Mouse (Mus musculus) kidney, embryonic 16.5 days (tissue): ENCODE data around the gene Pigv. TPM values are rescaled to one million over a fixed set of nuclear protein-coding genes. Genes with fewer than 3 reads are reported as not detected.

ENCODE experiments used
- ATAC-seq: fragments of 200-750 bp; cut with Nextera tagmentation; 2 replicates; pipeline ENCODE4 v1.8.0; 2017; ENCODE audit warnings: moderate TSS enrichment; ENCODE audit not compliant: low FRiP score, low TSS enrichment
- H3K27ac ChIP-seq: fragments of 300-500 bp; sonication (generic); 2 replicates; pipeline ENCODE4 v1.5.1; 2014; ENCODE audit warnings: low read length
- H3K27me3 ChIP-seq: fragments of 300-500 bp; sonication (generic); 2 replicates; pipeline ENCODE4 v1.6.1; 2014; ENCODE audit warnings: low read length, control low read depth, mixed read lengths; ENCODE audit not compliant: insufficient read depth
- H3K36me3 ChIP-seq: fragments of 300-500 bp; sonication (generic); 2 replicates; pipeline ENCODE4 v1.6.1; 2014; ENCODE audit warnings: low read length, control low read depth, mixed read lengths; ENCODE audit not compliant: insufficient read depth
- H3K4me1 ChIP-seq: fragments of 300-500 bp; sonication (generic); 2 replicates; pipeline ENCODE4 v1.6.1; 2014; ENCODE audit warnings: low read length, control low read depth, mixed read lengths; ENCODE audit not compliant: insufficient read depth
- H3K4me2 ChIP-seq: fragments of 300-500 bp; sonication (generic); replicated peaks from 2 replicates; pipeline ENCODE4 v1.6.1; 2014; ENCODE audit warnings: low read depth, low read length
- H3K4me3 ChIP-seq: fragments of 300-500 bp; sonication (generic); 2 replicates; pipeline ENCODE4 v1.5.1; 2014; ENCODE audit warnings: mild to moderate bottlenecking, low read length
- H3K9ac ChIP-seq: fragments of 300-500 bp; sonication (generic); replicated peaks from 2 replicates; pipeline ENCODE4 v1.6.1; 2014; ENCODE audit warnings: low read length
- H3K9me3 ChIP-seq: fragments of 300-500 bp; sonication (generic); 2 replicates; pipeline ENCODE4 v1.6.1; 2016; ENCODE audit warnings: low read length, control low read depth
- WGBS: fragments of 180-500 bp; shearing (Covaris S2); extraction: QIAGEN DNeasy Blood & Tissue Kit; methylation state at CpG from one replicate; pipeline ENCODE4 v1.1.7; 2014; 5-methylcytosine and 5-hydroxymethylcytosine counted together
- polyA plus RNA-seq: library from polyadenylated mRNA; unstranded; fragments of >200 nt; fragmentation: Nextera tagmentation; extraction: Ambion mirVana; gene quantifications from 2 replicates; pipeline ENCODE4 v1.2.1, GENCODE M21; 2015

Gene Pigv
- polyA plus RNA-seq, result 19.2 and 22.7 TPM in 2 replicates

GRCm38 (mm10) chr4:133671881-133672844 lies at the start of gene Pigv:
Gene Pigv, minus strand, starts transcription at chr4:133672647.
- ATAC-seq, result peak; percentile 89
- no peaks in the 10 kb centered on the region; the same call in 1 of the 2 replicates for H3K36me3 ChIP-seq
- H3K4me3 ChIP-seq, result peak within 1 kb of the TSS; percentile 77
- peak within 1 kb of the TSS; percentile 93 for H3K4me2 ChIP-seq
- peak within 1 kb of the TSS; percentile 100 for H3K27ac ChIP-seq
- peak within 1 kb of the TSS; percentile 93 for H3K9ac ChIP-seq
- no peaks in the 10 kb centered on the region for H3K9me3 ChIP-seq
- WGBS, result under 1% methylated on average over 71 of the region's 76 CpGs
- peaks cover 58% of the 10 kb centered on the region for H3K4me1 ChIP-seq
- no peaks in the 10 kb centered on the region for H3K27me3 ChIP-seq

DNA sequence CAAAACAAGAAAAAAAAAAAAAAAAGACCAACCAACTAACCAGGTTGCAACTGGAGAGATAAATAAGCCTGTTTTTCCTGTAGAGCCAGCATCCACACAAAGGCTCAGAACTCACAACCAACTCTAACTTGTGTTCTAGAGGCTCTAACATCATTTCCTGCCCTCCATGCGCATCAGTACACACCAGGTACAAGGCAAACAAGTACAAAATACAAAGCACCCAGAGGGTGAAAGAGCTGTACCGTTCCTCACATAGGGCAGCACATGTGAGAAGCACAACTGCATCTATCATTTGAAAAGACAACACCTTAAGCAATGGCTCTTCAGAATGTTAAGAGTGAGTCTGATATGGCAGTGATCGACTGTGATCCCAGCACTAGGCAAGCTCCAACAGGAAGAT lies 47.3 kb upstream of the Pigv start:
- ATAC-seq, result no peak
- Histone ChIP-seq H3K9ac (no peak overlapping the region), H3K4me1 (peaks cover 2% of the 10 kb centered on the region; the same call in 1 of the 2 replicates), H3K27me3 (no peaks in the 10 kb centered on the region), H3K36me3 (peaks cover 71% of the 10 kb centered on the region), H3K9me3 (no peaks in the 10 kb centered on the region), H3K4me3 (no peak overlapping the region), H3K27ac (no peak overlapping the region), H3K4me2 (no peak overlapping the region)
- WGBS, result 87% methylated on average over 3 of the region's 3 CpGs

GRCm38 (mm10) chr4:133712755-133713154 lies 40.3 kb upstream of the Pigv start:
- Histone ChIP-seq H3K4me1 (peaks cover 26% of the 10 kb centered on the region), H3K9me3 (no peaks in the 10 kb centered on the region), H3K36me3 (peaks cover 55% of the 10 kb centered on the region), H3K27me3 (no peaks in the 10 kb centered on the region), H3K4me2 (no peak overlapping the region), H3K9ac (no peak overlapping the region), H3K27ac (no peak overlapping the region), H3K4me3 (no peak overlapping the region)
- no peak for ATAC-seq
- 77% methylated on average over 5 of the region's 5 CpGs for whole genome bisulfite sequencing

DNA sequence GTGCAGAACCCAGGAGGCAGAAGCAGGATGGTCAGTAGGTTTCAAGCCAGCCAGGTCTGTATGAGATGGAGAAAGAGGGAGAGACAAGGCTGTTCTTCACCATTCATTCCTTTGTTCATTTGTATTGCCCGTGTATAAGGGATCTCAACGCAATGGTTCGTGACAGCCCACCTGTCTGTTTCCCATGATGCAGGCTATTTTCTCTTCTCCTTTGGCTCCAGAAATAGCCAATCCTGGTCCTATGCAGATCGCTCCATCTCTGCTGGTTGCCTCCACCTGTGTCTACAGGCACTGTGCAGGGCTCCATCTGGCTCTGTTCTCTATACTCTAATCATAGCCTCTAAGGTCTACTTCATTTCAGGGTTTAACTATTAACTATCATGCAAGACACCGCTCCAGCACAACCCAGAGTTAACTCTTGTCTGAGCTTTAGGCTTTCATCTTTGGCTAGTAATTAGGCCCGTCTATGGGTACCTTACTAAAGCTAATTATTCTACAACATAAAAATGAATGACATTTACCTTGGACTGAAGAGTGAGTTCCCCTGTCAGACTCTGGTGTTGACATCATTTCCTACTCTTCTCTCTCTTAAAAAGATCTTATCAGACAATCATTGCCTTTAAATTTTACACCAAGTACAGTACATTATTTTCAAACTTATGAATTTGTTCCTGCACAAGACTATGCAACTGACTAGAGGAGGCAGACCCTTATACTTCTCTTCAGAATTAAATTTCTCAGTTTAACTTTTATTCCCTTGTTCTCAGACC lies 39.0 kb upstream of the Pigv start:
- peaks cover 38% of the 10 kb centered on the region for H3K4me1 ChIP-seq
- no peak; the same call in 1 of the 2 replicates for ATAC-seq
- H3K27ac ChIP-seq, result no peak overlapping the region
- H3K9me3 ChIP-seq, result no peaks in the 10 kb centered on the region
- H3K4me2 ChIP-seq, result no peak overlapping the region
- no peak overlapping the region for H3K9ac ChIP-seq
- no peaks in the 10 kb centered on the region for H3K27me3 ChIP-seq
- WGBS, result 75% methylated on average over 6 of the region's 6 CpGs
- H3K4me3 ChIP-seq, result no peak overlapping the region
- peaks cover 43% of the 10 kb centered on the region for H3K36me3 ChIP-seq

DNA sequence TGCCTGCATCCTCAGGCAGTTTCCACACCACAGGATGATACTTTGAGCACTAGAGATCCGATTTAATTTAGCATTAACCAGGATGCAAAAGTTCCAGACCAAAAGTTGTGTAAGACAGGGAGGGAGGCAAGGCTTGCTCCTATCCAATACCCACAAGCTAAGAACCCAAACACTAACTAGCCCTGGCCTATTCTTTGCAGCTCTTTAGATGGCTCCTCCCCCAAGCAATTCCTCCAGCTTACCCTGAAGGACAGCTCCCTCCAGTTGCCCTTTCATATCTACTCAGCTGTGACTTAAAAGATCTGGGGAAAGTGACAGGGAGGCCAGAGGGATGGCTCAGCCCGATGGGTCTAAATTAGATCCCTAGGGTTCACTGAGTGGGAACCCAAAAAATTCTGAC lies 36.9 kb upstream of the Pigv start:
- peaks cover 33% of the 10 kb centered on the region for H3K36me3 ChIP-seq
- peaks cover 52% of the 10 kb centered on the region for H3K4me1 ChIP-seq
- H3K4me3 ChIP-seq, result no peak overlapping the region
- H3K9ac ChIP-seq, result no peak overlapping the region
- no peaks in the 10 kb centered on the region for H3K9me3 ChIP-seq
- 0 out of 2 replicates have a peak overlapping the region, but pooled peaks have one; percentile 27 for H3K27ac ChIP-seq
- no peaks in the 10 kb centered on the region for H3K27me3 ChIP-seq
- 45% methylated on average over 2 of the region's 2 CpGs for WGBS
- no peak overlapping the region for H3K4me2 ChIP-seq
- peak; percentile 58 for ATAC-seq

GRCm38 (mm10) chr4:133707464-133707863 lies 35.0 kb upstream of the Pigv start:
- Histone ChIP-seq H3K4me3 (no peak overlapping the region), H3K4me1 (peaks cover 52% of the 10 kb centered on the region), H3K27me3 (no peaks in the 10 kb centered on the region), H3K36me3 (peaks cover 25% of the 10 kb centered on the region), H3K4me2 (peak overlapping the region; percentile 20; the same call in 1 of the 2 replicates), H3K27ac (peak overlapping the region; percentile 71), H3K9ac (0 out of 2 replicates have a peak overlapping the region, but pooled peaks have one; percentile 8), H3K9me3 (no peaks in the 10 kb centered on the region)
- WGBS, result 38% methylated on average over 1 of the region's 1 CpGs
- no peak for ATAC-seq

- Histone ChIP-seq H3K4me2 (peak overlapping the region; percentile 20), H3K4me1 (peaks cover 50% of the 10 kb centered on the region), H3K36me3 (peaks cover 25% of the 10 kb centered on the region), H3K27me3 (no peaks in the 10 kb centered on the region), H3K4me3 (no peak overlapping the region), H3K27ac (peak overlapping the region; percentile 87), H3K9me3 (no peaks in the 10 kb centered on the region), H3K9ac (no peak overlapping the region)
- 28% methylated on average over 8 of the region's 8 CpGs for WGBS
- peak; percentile 87 for ATAC-seq
These were observed 34.5 kb upstream of the Pigv start for GRCm38 (mm10) chr4:133706956-133707355.

DNA sequence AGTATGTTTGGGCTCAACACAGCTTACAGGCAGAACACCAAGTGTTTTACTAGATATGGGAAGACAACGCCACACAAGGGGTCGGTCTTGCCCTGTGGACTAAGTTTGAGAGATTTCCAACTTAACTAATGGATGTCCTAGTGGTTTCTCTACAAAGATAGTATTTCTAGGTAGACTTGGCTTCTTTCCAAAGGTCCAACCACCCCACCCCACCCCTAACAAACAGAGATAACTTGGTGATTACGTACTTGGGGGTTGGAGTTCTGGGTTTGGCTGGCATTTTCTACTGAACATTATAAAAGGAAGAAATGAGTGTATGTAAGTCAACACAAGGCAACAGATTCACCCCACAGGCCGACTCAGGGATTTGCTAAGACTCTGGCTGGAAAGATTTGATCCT lies 32.6 kb upstream of the Pigv start:
- WGBS, result 84% methylated on average over 4 of the region's 4 CpGs
- H3K4me1 ChIP-seq, result peaks cover 42% of the 10 kb centered on the region
- H3K27me3 ChIP-seq, result no peaks in the 10 kb centered on the region
- no peak overlapping the region for H3K9ac ChIP-seq
- no peak overlapping the region for H3K4me2 ChIP-seq
- peaks cover 29% of the 10 kb centered on the region for H3K36me3 ChIP-seq
- H3K9me3 ChIP-seq, result no peaks in the 10 kb centered on the region
- no peak overlapping the region for H3K27ac ChIP-seq
- no peak for ATAC-seq
- H3K4me3 ChIP-seq, result no peak overlapping the region

DNA sequence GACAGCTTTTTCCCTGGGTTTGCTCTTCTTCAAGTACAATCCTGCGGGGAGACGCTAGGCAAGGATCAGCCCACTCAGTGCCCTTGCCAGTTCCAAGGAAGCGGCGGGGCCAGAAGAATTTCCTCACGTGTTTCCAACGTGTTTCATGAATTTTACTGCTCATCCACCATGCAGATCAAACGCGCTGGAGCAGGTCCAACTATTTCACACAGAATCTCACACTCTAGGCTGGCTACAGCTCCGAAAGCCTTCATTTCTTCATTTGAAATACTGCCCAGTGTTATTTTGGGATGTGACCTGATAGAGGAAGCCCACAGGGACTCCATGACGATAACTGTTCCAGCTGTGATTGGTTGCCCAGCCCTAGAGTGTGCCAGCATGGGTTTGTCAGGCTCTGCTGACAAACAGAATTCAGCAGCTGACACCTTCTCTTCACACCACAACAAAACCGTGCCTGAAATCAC lies 28.5 kb upstream of the Pigv start:
- H3K4me2 ChIP-seq, result no peak overlapping the region
- no peak overlapping the region for H3K4me3 ChIP-seq
- peaks cover 33% of the 10 kb centered on the region for H3K36me3 ChIP-seq
- peaks cover 8% of the 10 kb centered on the region for H3K4me1 ChIP-seq
- no peaks in the 10 kb centered on the region for H3K27me3 ChIP-seq
- no peak for ATAC-seq
- no peaks in the 10 kb centered on the region for H3K9me3 ChIP-seq
- H3K9ac ChIP-seq, result no peak overlapping the region
- 66% methylated on average over 11 of the region's 11 CpGs for WGBS
- no peak overlapping the region for H3K27ac ChIP-seq
